Mouse (Mus musculus) large intestine, adult 2 months (tissue): ENCODE results near the gene Stfa1. TPM values are rescaled to one million over a fixed set of nuclear protein-coding genes. Genes with fewer than 3 reads are reported as not detected.
"Not testable (repeated sequence)": the region's sequence is repeated elsewhere in the genome, so short reads cannot be mapped to it uniquely, and the experiment has no call there.

Experiments
- DNase-seq: peaks from one replicate; pipeline ENCODE4 v3.0.0-alpha.2; 2012; ENCODE audit warnings: low read depth, low spot score
- WGBS: fragments of 180-500 bp; shearing (Covaris S2); methylation state at CpG from one replicate; pipeline ENCODE4 v1.1.7; 2018; 5-methylcytosine and 5-hydroxymethylcytosine counted together
- polyA plus RNA-seq: library from polyadenylated mRNA; depleted of rRNA; stranded (reverse); fragments of >200 nt; gene quantifications from 2 replicates; pipeline ENCODE4 v1.2.3, GENCODE M21; 2012; rRNA removed

Gene Stfa1
- polyA plus RNA-seq = not detected in 2 replicates

GRCm38 (mm10) chr16:36276796-36277195 is at the start of gene Stfa1:
Stfa1 (plus strand) TSS chr16:36276951.
- WGBS = 81% methylated on average over 4 of the region's 4 CpGs
- DNase-seq = not testable (repeated sequence)

GRCm38 (mm10) chr16:36260585-36260984 is 16.2 kb upstream of the Stfa1 start:
- DNase-seq = not testable (repeated sequence)

DNA sequence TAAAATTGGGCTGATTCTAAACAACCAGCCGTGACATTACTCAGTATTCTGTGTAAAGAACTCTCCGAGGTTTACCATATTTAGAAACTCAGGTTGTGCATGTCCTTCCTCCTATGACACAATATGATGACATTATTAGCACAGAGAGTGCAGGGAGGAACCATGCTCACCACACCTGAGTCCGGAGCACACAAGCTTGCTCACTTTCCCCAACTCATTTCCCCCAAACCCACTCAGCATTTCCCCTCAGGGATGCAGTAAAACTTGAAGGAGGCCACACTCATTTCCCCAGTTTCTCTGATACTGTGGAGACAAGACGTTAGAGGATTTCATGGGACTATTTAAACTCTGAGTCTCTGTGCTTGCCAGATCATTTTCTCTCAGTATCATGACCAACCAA is 12.4 kb downstream of the Stfa1 start:
- 70% methylated on average over 4 of the region's 4 CpGs for WGBS

GRCm38 (mm10) chr16:36307631-36308030 is 30.9 kb downstream of the Stfa1 start:
- no peak for DNase-seq
- 72% methylated on average over 4 of the region's 4 CpGs for WGBS

More for the DNA sequence above, 12.4 kb downstream of the Stfa1 start:
- no peak for DNase-seq

GRCm38 (mm10) chr16:36316111-36316510 is 39.4 kb downstream of the Stfa1 start:
- DNase-seq = not testable (repeated sequence)
- 86% methylated on average over 6 of the region's 6 CpGs for WGBS

DNA sequence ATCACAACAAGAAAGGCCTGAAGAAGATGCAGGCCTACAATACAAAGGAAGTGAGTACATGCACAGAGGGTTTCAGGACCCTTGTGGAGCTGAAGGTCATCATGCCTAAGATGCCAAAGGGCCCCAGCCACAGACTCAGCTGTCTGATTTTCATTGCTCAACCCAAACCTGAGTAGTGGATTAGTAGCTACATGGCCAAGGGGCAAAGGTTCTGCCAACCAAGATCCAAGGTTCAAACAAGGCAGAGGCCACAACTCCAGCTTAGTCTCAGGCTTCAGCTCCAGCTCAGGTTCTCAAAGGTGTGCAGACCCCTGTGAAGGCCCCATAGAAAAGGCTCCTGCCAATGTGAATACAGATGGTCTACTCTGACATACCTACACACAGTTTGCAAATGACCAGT is 42.5 kb downstream of the Stfa1 start:
- no peak for DNase-seq

DNA sequence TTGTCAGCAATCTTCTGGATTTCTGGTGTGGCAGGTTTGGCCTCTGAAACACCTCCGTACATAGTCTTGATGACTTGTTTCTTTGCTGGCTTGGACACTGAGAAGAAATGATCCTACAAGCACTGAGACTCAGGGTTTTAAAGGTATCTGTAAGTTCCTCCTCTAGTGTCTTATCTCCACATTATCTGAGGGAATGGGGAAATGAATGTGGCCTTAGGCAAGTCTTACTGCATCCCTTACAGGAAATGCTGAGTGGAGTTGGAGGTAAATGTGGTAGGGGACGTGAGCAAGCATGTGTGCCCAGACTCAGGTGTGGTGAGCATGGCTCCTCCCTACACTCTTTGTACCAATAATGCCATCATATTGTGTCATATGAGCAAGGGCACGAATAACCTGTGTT is 57.5 kb downstream of the Stfa1 start, which contains the start of gene BC117090:
TSS of gene BC117090 (minus strand) at position 101 of the 400 bp plus-strand sequence.
- WGBS = 67% methylated on average over 3 of the region's 3 CpGs
- DNase-seq = no peak

Other genes with a start within 250 kb of the Stfa1 start
- gene Wdr5b, start 235.8 kb upstream of the Stfa1 start, polyA plus RNA-seq = 1.8 and 2.0 TPM in 2 replicates
- 39.6 and 43.6 TPM in 2 replicates for gene Fam162a, start 205.4 kb upstream of the Stfa1 start, polyA plus RNA-seq
- 14.3 and 16.2 TPM in 2 replicates for gene Ccdc58, start 205.3 kb upstream of the Stfa1 start, polyA plus RNA-seq
- gene Csta1, start 145.7 kb upstream of the Stfa1 start, polyA plus RNA-seq = not detected in 2 replicates
- gene Stfa2l1, start 120.1 kb upstream of the Stfa1 start, polyA plus RNA-seq = not detected in 2 replicates
- gene Gm5483, start 92.7 kb upstream of the Stfa1 start, polyA plus RNA-seq = not detected in 2 replicates
- not detected in 2 replicates for gene Gm5416, start 66.5 kb upstream of the Stfa1 start, polyA plus RNA-seq
- gene 2010005H15Rik, start 55.5 kb upstream of the Stfa1 start, polyA plus RNA-seq = 0.40 and 1.1 TPM in 2 replicates
- gene BC117090, start 57.4 kb downstream of the Stfa1 start, polyA plus RNA-seq = not detected in 2 replicates
- gene BC100530, start 90.8 kb downstream of the Stfa1 start, polyA plus RNA-seq = not detected in 2 replicates
- not detected in 2 replicates for gene Stfa2, start 131.5 kb downstream of the Stfa1 start, polyA plus RNA-seq
- gene Stfa3, start 178.4 kb downstream of the Stfa1 start, polyA plus RNA-seq = not detected in 2 replicates